Mouse (Mus musculus) bone marrow macrophage, adult 2 months (primary cell): ENCODE measurements around the gene Il16. TPM values are rescaled to one million over a fixed set of nuclear protein-coding genes. Genes with fewer than 3 reads are reported as not detected.
A peak's percentile ranks its signal among the peaks of the same experiment; 100 is the strongest.

Experiments used
- H3K27ac ChIP-seq: 2 replicates; pipeline ENCODE4 v1.5.1; 2012; ENCODE audit warnings: low read depth, low read length; ENCODE audit not compliant: insufficient read depth
- H3K4me1 ChIP-seq: 2 replicates; pipeline ENCODE4 v1.6.1; 2012; ENCODE audit warnings: low read length; ENCODE audit not compliant: control insufficient read depth, insufficient read depth
- H3K4me3 ChIP-seq: 2 replicates; pipeline ENCODE4 v1.5.1; 2012; ENCODE audit warnings: mild to moderate bottlenecking, low read length, moderate library complexity; ENCODE audit not compliant: insufficient read depth
- CTCF ChIP-seq: IDR thresholded peaks from 2 replicates; pipeline ENCODE4 v1.5.1; 2012; ENCODE audit warnings: low read depth, mild to moderate bottlenecking, low read length, moderate library complexity
- POLR2A ChIP-seq: IDR thresholded peaks from 2 replicates; pipeline ENCODE4 v1.6.1; 2012; ENCODE audit warnings: mild to moderate bottlenecking, low read depth, low read length, borderline replicate concordance
- polyA plus RNA-seq: library from polyadenylated mRNA; stranded (reverse); fragments of >200 nt; gene quantifications from 2 replicates; pipeline ENCODE4 v1.2.4, GENCODE M21; 2012; ENCODE audit not compliant: missing spikeins, insufficient read depth, insufficient read length

Gene Il16
- polyA plus RNA-seq, 1 experiment: 48.7 TPM

GRCm38 (mm10) chr7:83650638-83651037, 94.9 kb downstream of the Il16 start:
- peaks cover 89% of the 10 kb centered on the region for H3K4me1 ChIP-seq
- TF ChIP-seq POLR2A: no peak
- TF ChIP-seq CTCF: no peak
- peak overlapping the region; percentile 4; the same call in 1 of the 2 replicates for H3K4me3 ChIP-seq
- peak overlapping the region; percentile 44 for H3K27ac ChIP-seq

- H3K27ac ChIP-seq: peak overlapping the region; percentile 20; the same call in 1 of the 2 replicates
- peaks cover 83% of the 10 kb centered on the region for H3K4me1 ChIP-seq
- no peak overlapping the region for H3K4me3 ChIP-seq
- TF ChIP-seq POLR2A (no peak), CTCF (no peak)
These were observed 96.7 kb downstream of the Il16 start for GRCm38 (mm10) chr7:83648807-83649206.

GRCm38 (mm10) chr7:83645476-83645875, 100.0 kb downstream of the Il16 start:
- TF ChIP-seq POLR2A: no peak
- no peak for TF ChIP-seq CTCF
- Histone ChIP-seq H3K4me3 (no peak overlapping the region), H3K4me1 (peaks cover 54% of the 10 kb centered on the region), H3K27ac (peak overlapping the region; percentile 78)

- Histone ChIP-seq H3K4me1 (peaks cover 46% of the 10 kb centered on the region), H3K27ac (peak overlapping the region; percentile 55; the same call in 1 of the 2 replicates)
- no peak for TF ChIP-seq POLR2A
- no peak for TF ChIP-seq CTCF
These were observed 100.8 kb downstream of the Il16 start for GRCm38 (mm10) chr7:83644761-83645160.

GRCm38 (mm10) chr7:83643581-83643980, 101.9 kb downstream of the Il16 start:
- Histone ChIP-seq H3K4me3 (no peak overlapping the region), H3K27ac (no peak overlapping the region), H3K4me1 (peaks cover 38% of the 10 kb centered on the region)
- TF ChIP-seq POLR2A: no peak
- TF ChIP-seq CTCF: no peak

More at GRCm38 (mm10) chr7:83644761-83645160, 100.8 kb downstream of the Il16 start:
- H3K4me3 ChIP-seq: no peak overlapping the region

- Histone ChIP-seq H3K27ac (no peak overlapping the region), H3K4me3 (no peak overlapping the region), H3K4me1 (peaks cover 17% of the 10 kb centered on the region)
- TF ChIP-seq CTCF (no peak), POLR2A (no peak)
These were observed 104.4 kb downstream of the Il16 start for GRCm38 (mm10) chr7:83641163-83641562.

- H3K4me3 ChIP-seq: no peak overlapping the region
- no peak for TF ChIP-seq POLR2A
- TF ChIP-seq CTCF: no peak
- H3K4me1 ChIP-seq: peaks cover 11% of the 10 kb centered on the region
- no peak overlapping the region for H3K27ac ChIP-seq
These were observed 104.9 kb downstream of the Il16 start for GRCm38 (mm10) chr7:83640581-83640980.

- Histone ChIP-seq H3K4me3 (no peak overlapping the region), H3K4me1 (peaks cover 9% of the 10 kb centered on the region), H3K27ac (no peak overlapping the region)
These were observed 106.4 kb downstream of the Il16 start for GRCm38 (mm10) chr7:83639084-83639483.

GRCm38 (mm10) chr7:83637781-83638583, 107.5 kb downstream of the Il16 start:
- Histone ChIP-seq H3K4me3 (no peak overlapping the region), H3K4me1 (peaks cover 20% of the 10 kb centered on the region), H3K27ac (no peak overlapping the region)
- TF ChIP-seq CTCF: no peak
- no peak for TF ChIP-seq POLR2A

More at GRCm38 (mm10) chr7:83639084-83639483, 106.4 kb downstream of the Il16 start:
- TF ChIP-seq CTCF (no peak), POLR2A (no peak)

- TF ChIP-seq CTCF (no peak), POLR2A (no peak)
- no peak overlapping the region for H3K27ac ChIP-seq
- no peak overlapping the region for H3K4me3 ChIP-seq
- H3K4me1 ChIP-seq: peaks cover 26% of the 10 kb centered on the region
These were observed 109.1 kb downstream of the Il16 start for GRCm38 (mm10) chr7:83636425-83636824.

GRCm38 (mm10) chr7:83635726-83636125, 109.8 kb downstream of the Il16 start:
- Histone ChIP-seq H3K27ac (no peak overlapping the region), H3K4me3 (no peak overlapping the region), H3K4me1 (peaks cover 29% of the 10 kb centered on the region)
- no peak for TF ChIP-seq CTCF
- no peak for TF ChIP-seq POLR2A
